Mouse (Mus musculus): ENCODE measurements at regions not wholly inside any gene's neighbourhood (a gene's known extent, or its start where the extent isn't known, plus 50 kb on each side); places are given as distances from the start of the nearest gene placed in this dataset.

GRCm38 (mm10) chr10:12061069-12061861, 718.1 kb downstream of the Epm2a start:
- no peak for DNase-seq (ENCODE audit: low spot score)

DNA sequence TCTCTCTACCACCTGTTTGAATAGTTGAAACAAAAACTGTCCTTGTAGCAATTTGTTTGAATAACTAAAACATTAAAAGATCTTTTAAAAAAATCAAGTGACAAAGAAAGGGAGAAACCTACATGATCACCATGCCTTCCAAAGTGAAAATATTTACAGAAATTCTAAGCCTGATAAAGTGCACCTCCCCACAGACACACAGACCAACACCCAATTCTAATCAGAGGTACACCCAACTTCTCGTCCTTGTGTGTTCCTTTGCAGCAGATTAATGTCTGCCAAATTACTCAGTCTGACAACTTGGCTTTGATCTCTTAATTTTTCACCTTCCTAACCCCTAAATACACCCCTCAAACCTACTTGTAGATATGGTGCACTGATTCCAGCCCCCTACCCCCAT, 719.1 kb downstream of the Epm2a start:
- DNase-seq (ENCODE audit: low spot score), result no peak

GRCm38 (mm10) chr10:12083961-12084360, 740.8 kb downstream of the Epm2a start:
- no peak for DNase-seq (ENCODE audit: low spot score)

DNA sequence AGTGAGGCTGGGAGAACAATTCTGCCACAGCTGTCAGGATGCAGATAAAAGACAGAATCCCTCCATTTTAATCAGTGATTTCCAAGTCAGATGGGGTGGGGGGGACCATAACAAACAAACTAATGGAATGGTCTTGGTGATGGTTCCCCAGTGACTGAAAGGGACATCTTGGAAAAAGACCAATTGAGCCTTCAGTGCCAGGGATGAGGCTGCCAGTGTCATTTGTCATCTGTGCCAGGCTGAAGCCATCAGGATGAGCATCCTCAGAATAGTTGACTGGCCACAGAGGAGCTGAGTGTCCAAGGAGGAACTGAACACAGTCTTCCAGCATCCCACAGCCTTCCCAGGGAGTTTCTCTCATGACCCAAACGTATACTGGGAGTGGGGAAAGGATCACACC, 749.3 kb downstream of the Epm2a start:
- no peak for DNase-seq (ENCODE audit: low spot score)

DNA sequence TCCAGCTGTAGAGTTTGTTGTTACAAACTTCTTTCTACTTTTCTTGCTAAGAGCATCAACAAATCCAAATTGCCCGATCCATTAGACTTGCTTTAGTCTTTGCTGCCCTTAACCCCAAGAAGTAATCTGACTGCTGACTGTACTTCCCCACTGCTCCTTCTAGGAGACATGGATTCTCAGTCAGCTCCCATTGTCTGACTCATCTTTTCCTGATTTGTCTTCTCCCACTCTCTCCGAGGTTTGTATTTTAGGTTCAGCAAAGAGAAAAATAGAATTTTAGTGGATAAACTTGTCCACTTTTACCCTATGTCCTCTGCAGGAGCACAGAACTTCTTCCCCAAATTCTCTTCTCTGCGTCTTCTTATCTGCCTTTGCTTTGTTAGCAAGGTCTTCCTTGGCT, 753.5 kb downstream of the Epm2a start:
- DNase-seq (ENCODE audit: low spot score), result no peak

DNA sequence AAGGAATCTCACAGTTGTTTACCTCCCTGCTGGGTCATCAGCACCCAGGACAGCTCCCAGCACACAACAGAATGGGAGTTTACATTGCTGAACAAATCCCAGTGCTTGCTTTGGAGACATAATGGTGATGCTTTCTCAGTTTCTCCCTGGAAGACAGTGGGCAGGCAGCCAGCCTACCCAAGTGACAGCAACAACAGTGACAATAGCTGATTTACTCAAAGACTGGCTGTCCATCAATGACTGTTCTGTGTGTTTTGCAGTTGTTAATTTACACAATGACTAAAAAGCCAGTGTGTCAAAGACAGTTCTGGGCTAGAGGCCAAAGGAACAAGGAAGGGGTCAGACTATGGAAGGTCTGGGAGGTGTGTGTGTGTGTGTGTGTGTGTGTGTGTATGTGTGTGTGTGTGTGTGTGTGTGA, 762.2 kb downstream of the Utrn start:
- DNase-seq (ENCODE audit: low spot score), result no peak

DNA sequence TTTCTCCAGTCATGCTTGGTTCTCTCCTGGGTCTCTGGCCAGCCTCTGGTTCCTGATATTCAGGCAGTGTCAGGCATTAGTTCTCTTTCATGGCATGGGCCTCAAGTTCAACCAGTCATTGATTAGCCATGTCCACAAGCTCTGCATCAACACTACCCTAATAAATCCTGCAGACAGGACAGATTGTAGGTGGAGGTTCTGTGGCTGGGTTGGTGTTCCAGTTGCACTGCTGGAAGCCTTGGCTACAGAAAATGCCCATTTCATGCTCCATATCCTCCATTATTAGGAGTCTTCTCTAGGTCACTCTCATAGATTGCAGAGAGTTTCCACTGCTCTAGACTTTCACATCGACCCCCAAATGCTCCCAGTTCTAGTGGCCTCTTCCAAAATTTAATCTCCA, 757.4 kb downstream of the Utrn start:
- DNase-seq (ENCODE audit: low spot score), result no peak

GRCm38 (mm10) chr10:12115767-12116166, 753.4 kb downstream of the Utrn start:
- no peak for DNase-seq (ENCODE audit: low spot score)

- DNase-seq (ENCODE audit: low spot score), result no peak
These were observed 752.4 kb downstream of the Utrn start for GRCm38 (mm10) chr10:12116662-12117303.

DNA sequence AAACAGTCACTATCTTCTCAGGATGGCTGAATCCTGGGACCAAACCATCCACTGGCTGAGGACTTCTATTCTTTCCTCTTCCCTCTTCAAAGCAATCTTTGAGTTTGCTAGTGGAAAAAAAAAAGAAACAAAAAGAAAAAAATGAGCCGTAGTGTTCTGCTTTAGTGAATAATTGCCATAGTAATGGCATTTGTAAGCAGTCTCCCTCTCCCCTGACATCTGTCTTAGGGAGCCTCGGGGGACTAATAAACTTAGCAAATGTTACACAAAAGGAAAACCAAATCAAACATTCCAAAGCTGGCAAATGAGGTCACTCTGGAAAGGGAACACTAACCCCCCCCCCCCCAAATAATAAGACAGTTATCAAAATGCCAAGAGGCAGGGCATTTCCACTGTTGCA, 744.9 kb downstream of the Utrn start:
- no peak for DNase-seq (ENCODE audit: low spot score)

DNA sequence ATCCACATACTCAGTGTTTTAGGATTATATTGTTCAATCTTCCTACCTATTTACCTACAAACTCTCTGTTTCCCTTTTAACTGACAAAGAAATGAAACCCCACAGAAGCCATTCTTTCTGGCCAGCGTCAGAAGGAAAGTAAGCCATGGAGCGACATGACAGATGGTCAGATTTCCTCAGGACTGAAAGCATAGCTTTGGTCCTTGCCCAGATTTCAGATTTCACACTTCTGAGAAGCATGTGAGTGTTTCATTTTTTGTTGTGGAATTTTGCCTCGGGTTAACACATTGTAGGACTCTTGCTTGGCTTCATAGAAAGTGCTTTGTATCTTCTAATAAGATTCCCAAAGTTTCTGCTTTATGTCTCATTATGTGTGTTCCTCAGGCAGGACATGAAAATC, 739.7 kb downstream of the Utrn start:
- DNase-seq (ENCODE audit: low spot score), result no peak

DNA sequence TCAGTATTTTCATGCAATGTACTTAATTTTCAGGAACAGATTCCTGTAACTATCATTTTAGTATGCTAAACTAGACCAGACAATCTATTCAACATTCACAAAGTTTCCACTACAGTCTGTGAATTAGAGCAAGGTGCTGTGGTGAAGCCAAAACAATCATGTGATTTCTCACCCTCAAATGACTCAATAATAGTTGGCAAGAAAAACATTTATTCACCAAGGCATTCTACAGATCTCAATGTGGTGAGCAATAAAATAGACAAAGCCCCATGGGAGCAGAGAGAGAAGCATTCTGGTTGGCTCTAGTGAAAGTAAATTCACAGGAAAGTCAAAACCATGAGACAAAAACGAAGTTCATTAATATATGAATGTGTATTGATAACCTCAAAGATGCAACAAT, 724.5 kb downstream of the Utrn start:
- DNase-seq (ENCODE audit: low spot score), result no peak

- no peak for DNase-seq (ENCODE audit: low spot score)
These were observed 722.1 kb downstream of the Utrn start for GRCm38 (mm10) chr10:12146942-12147537.

DNA sequence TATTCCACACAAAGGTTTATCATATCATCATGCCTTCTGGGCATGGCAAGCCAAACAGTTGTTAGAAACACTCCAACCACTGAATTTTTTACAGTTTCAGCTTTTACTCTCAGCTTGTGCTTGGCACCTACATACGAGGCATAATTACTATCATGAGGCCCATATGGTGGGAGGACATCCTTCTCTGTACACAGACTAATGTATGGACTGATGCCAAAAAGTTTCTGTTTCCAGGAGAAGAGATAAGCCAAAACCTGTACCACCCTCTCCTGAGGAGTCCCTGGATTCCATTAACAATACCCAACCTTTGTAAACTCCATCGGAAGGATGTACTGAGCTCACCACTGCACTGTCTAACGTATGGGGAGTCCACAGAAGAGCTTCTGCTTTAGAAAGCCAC, 698.9 kb downstream of the Utrn start:
- no peak for DNase-seq (ENCODE audit: low spot score)

GRCm38 (mm10) chr10:12174200-12174818, 694.9 kb downstream of the Utrn start:
- no peak for DNase-seq (ENCODE audit: low spot score)

GRCm38 (mm10) chr10:12175141-12175540, 694.0 kb downstream of the Utrn start:
- no peak for DNase-seq (ENCODE audit: low spot score)

GRCm38 (mm10) chr10:12177482-12177881, 691.7 kb downstream of the Utrn start:
- DNase-seq (ENCODE audit: low spot score), result no peak

GRCm38 (mm10) chr10:12180965-12181364, 688.2 kb downstream of the Utrn start:
- no peak for DNase-seq (ENCODE audit: low spot score)

DNA sequence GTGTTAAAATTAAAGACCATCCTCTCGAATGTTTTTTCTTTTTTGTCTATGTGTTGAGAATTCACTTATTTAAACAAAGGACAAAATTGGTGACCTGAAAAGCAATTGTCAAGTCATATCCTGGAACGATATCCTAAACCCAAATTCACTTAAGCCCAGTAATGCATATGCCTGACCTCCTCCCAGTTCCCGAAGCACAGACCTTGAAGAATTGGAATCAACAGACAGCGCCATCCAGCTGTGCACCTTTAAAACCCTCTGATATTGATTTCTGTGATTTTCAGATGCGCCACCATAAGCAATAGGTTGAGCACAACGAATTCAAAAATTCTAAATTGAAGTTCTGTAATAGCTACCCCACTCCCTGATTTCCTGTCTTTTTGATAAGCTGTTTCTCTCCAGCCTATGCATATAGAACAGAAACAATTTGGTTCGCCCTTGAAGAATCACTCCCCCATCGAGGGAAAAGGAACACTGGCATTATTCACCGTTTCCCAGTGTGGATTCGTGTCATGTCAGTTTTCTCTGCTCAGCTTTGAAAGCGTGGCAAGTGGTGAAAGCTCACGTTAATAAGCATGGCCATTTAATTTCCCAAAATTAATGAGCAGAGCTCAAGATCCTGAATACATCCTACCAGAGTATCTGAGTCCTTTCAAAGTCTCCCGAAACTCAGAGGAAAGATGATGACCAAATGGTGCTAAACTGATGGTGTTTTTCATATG, 682.1 kb downstream of the Utrn start:
- DNase-seq (ENCODE audit: low spot score), result no peak

- DNase-seq (ENCODE audit: low spot score), result no peak
These were observed 681.4 kb downstream of the Utrn start for GRCm38 (mm10) chr10:12187669-12188342.

DNA sequence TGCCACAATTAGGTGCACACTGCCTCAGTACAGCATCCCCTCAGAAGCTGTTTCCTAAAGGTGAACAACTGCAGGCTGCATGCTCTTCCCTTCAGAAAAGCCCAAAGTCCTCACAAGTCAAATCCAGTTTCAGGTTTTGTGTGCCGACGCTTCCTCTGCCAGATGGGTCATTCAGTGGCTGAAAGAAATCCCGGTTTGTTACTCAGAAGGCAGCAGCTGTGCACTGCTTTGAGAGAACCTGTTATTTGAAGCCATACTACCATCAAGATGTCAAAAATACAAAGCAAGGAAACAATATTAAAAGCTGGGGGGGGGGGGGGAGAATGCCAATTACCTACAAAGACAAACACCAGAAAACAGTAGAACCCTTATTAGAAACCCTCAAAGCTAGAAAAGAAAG, 678.7 kb downstream of the Utrn start:
- DNase-seq (ENCODE audit: low spot score), result no peak

- no peak for DNase-seq (ENCODE audit: low spot score)
These were observed 661.9 kb downstream of the Utrn start for GRCm38 (mm10) chr10:12207301-12207700.
